Mouse (Mus musculus): ENCODE measurements at regions not wholly inside any gene's neighbourhood (a gene's known extent, or its start where the extent isn't known, plus 50 kb on each side); places are given as distances from the start of the nearest gene placed in this dataset.
A peak's percentile ranks its signal among the peaks of the same experiment; 100 is the strongest.
"Not testable (repeated sequence)": the region's sequence is repeated elsewhere in the genome, so short reads cannot be mapped to it uniquely, and the experiment has no call there.

DNA sequence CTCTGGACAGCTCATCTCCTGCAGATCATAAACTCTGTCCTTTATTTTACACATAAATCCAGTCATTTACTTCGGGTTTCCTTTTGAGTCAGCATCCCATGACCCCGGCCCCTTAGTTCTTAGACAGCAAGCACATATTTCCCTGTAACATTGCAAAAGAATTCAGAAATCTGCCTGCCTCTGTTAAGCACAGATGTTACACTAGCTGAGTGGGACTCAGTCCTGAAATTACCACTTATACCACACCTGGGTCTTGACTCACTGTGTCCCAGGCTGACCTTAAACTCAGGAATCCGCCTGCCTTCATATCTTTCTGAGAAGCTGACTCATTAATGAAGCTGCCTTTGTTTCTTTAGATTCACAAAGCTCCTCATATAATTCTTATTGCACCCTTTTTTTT is 139.9 kb downstream of the Sptssa start:
- Histone ChIP-seq H3K27ac (ENCODE audit: insufficient read depth, low read length) (no peak overlapping the region), H3K4me1 (ENCODE audit: control insufficient read depth, insufficient read depth, low read length) (no peaks in the 10 kb centered on the region), H3K27me3 (ENCODE audit: control insufficient read depth, insufficient read depth, low read length) (no peaks in the 10 kb centered on the region), H3K4me3 (replicated peaks; ENCODE audit: insufficient read depth, low read depth, low read length) (no peak overlapping the region)
- TF ChIP-seq POLR2A (IDR thresholded peaks at IDR 0.05; ENCODE audit: borderline replicate concordance, insufficient read depth, low read length) (no peak), CTCF (IDR thresholded peaks at IDR 0.05; ENCODE audit: borderline replicate concordance, insufficient read depth, low read depth, low read length) (no peak)
- DNase-seq: no peak
- 85% methylated on average over 3 of the region's 3 CpGs for WGBS

GRCm38 (mm10) chr12:54516039-54516438 is 140.3 kb downstream of the Sptssa start:
- DNase-seq; H3K27me3 ChIP-seq (ENCODE audit: control insufficient read depth, insufficient read depth, low read length); H3K27ac ChIP-seq (ENCODE audit: insufficient read depth, low read length); H3K4me1 ChIP-seq (ENCODE audit: control insufficient read depth, insufficient read depth, low read length); H3K4me3 ChIP-seq (replicated peaks; ENCODE audit: insufficient read depth, low read depth, low read length): not testable (repeated sequence)
- WGBS: 54% methylated on average over 4 of the region's 4 CpGs

DNA sequence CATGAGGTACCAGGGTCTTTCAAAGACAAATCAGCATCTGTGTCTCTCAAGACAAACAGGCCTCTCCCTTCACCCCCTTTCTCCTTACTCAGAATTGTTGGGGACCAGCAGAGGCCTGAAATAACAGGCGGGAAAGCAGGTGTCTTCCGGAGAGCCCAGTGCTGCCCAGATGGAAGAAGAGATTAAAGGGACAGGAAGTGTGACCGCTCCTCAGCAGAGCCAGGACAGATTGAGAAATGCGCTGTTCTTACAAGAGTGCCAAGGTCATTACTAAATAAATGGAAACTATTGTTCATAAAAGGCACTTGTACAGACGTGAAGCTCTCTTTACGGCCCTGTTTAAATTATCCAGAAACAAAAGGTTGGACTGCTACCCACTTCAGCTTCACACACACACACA is 146.5 kb downstream of the Sptssa start:
- peak in 1 of 2 experiments; percentile 8 for DNase-seq
- TF ChIP-seq POLR2A (IDR thresholded peaks at IDR 0.05; ENCODE audit: borderline replicate concordance, insufficient read depth, low read length) (no peak), CTCF (IDR thresholded peaks at IDR 0.05; ENCODE audit: borderline replicate concordance, insufficient read depth, low read depth, low read length) (no peak)
- Histone ChIP-seq H3K27ac (ENCODE audit: insufficient read depth, low read length) (no peak overlapping the region), H3K4me1 (ENCODE audit: control insufficient read depth, insufficient read depth, low read length) (no peaks in the 10 kb centered on the region), H3K27me3 (ENCODE audit: control insufficient read depth, insufficient read depth, low read length) (no peaks in the 10 kb centered on the region), H3K4me3 (replicated peaks; ENCODE audit: insufficient read depth, low read depth, low read length) (no peak overlapping the region)
- 36% methylated on average over 6 of the region's 6 CpGs for WGBS

- H3K4me1 ChIP-seq (ENCODE audit: control insufficient read depth, insufficient read depth, low read length): no peaks in the 10 kb centered on the region
- H3K27ac ChIP-seq (ENCODE audit: insufficient read depth, low read length): no peak overlapping the region
- TF ChIP-seq CTCF (IDR thresholded peaks at IDR 0.05; ENCODE audit: borderline replicate concordance, insufficient read depth, low read depth, low read length): no peak
- no peak for TF ChIP-seq POLR2A (IDR thresholded peaks at IDR 0.05; ENCODE audit: borderline replicate concordance, insufficient read depth, low read length)
- H3K27me3 ChIP-seq (ENCODE audit: control insufficient read depth, insufficient read depth, low read length): no peaks in the 10 kb centered on the region
- no peak overlapping the region for H3K4me3 ChIP-seq (replicated peaks; ENCODE audit: insufficient read depth, low read depth, low read length)
- DNase-seq: no peak
- 94% methylated on average over 7 of the region's 7 CpGs for WGBS
These were observed 153.6 kb downstream of the Sptssa start for GRCm38 (mm10) chr12:54502775-54503174.

DNA sequence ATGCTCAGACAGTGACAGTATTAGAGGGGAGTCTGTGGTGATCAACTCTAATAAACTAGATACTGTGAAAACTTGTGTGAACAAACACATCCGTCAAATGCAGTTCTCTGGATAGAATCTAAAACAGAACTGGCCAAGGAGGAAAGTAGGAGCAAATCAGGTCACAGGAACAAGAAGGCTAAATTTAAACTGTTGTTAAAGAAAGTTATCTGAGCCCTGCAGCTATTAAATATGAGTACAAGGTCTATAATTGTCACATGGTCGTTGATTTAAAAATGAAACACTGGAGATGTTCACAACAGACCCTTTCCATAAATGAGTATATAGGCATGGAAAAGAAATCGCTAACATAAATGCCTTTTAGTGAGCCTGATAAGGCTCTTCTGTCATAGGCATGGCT is 156.4 kb downstream of the Sptssa start:
- DNase-seq: no peak
- no peak for TF ChIP-seq CTCF (IDR thresholded peaks at IDR 0.05; ENCODE audit: borderline replicate concordance, insufficient read depth, low read depth, low read length)
- no peak overlapping the region for H3K4me3 ChIP-seq (replicated peaks; ENCODE audit: insufficient read depth, low read depth, low read length)

DNA sequence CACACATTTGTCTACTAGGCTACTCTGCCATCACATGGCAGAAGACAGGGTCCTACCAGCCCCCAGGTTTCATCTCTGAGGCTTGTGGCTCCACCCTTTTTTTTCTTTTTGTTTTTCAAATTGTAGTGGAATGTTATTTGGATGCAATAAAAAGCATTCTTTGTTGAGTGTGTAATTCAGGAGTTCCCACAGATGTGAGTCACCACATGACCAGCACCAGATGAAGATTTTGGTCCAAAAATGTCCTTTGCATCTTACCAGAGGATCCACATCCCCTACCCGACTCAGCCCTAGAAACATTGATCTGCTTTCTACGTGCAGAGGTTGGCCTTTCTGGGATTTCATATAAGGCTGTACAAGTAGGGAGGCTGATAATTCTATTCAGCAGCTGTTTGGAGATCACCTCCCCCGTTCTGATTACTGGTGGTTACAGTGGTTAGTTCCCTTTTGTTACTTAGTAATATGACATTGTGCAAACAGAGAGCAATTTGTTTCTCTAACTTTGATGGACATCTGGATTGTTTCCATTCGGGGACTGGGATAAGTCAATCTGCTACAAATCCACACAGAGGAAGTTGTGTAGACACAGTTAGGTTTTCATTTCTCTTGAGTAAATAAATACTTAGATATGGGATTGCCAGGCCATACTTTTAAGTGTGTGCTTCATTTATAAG is 160.5 kb downstream of the Sptssa start:
- Histone ChIP-seq H3K27ac (ENCODE audit: insufficient read depth, low read length) (no peak overlapping the region), H3K4me3 (replicated peaks; ENCODE audit: insufficient read depth, low read depth, low read length) (no peak overlapping the region), H3K27me3 (ENCODE audit: control insufficient read depth, insufficient read depth, low read length) (no peaks in the 10 kb centered on the region), H3K4me1 (ENCODE audit: control insufficient read depth, insufficient read depth, low read length) (no peaks in the 10 kb centered on the region)
- no peak for TF ChIP-seq CTCF (IDR thresholded peaks at IDR 0.05; ENCODE audit: borderline replicate concordance, insufficient read depth, low read depth, low read length)
- no peak for TF ChIP-seq POLR2A (IDR thresholded peaks at IDR 0.05; ENCODE audit: borderline replicate concordance, insufficient read depth, low read length)
- no peak for DNase-seq
- WGBS: 71% methylated on average over 4 of the region's 4 CpGs

More for the DNA sequence above, 156.4 kb downstream of the Sptssa start:
- Histone ChIP-seq H3K27ac (ENCODE audit: insufficient read depth, low read length) (no peak overlapping the region), H3K27me3 (ENCODE audit: control insufficient read depth, insufficient read depth, low read length) (no peaks in the 10 kb centered on the region), H3K4me1 (ENCODE audit: control insufficient read depth, insufficient read depth, low read length) (no peaks in the 10 kb centered on the region)
- 74% methylated on average over 3 of the region's 3 CpGs for WGBS

- TF ChIP-seq CTCF (IDR thresholded peaks at IDR 0.05; ENCODE audit: borderline replicate concordance, insufficient read depth, low read depth, low read length): no peak
- no peak for TF ChIP-seq POLR2A (IDR thresholded peaks at IDR 0.05; ENCODE audit: borderline replicate concordance, insufficient read depth, low read length)
- DNase-seq: no peak
- Histone ChIP-seq H3K4me3 (replicated peaks; ENCODE audit: insufficient read depth, low read depth, low read length) (no peak overlapping the region), H3K4me1 (ENCODE audit: control insufficient read depth, insufficient read depth, low read length) (no peaks in the 10 kb centered on the region), H3K27ac (ENCODE audit: insufficient read depth, low read length) (no peak overlapping the region), H3K27me3 (ENCODE audit: control insufficient read depth, insufficient read depth, low read length) (no peaks in the 10 kb centered on the region)
- WGBS: 89% methylated on average over 7 of the region's 7 CpGs
These were observed 161.5 kb downstream of the Sptssa start for GRCm38 (mm10) chr12:54494756-54495375.

DNA sequence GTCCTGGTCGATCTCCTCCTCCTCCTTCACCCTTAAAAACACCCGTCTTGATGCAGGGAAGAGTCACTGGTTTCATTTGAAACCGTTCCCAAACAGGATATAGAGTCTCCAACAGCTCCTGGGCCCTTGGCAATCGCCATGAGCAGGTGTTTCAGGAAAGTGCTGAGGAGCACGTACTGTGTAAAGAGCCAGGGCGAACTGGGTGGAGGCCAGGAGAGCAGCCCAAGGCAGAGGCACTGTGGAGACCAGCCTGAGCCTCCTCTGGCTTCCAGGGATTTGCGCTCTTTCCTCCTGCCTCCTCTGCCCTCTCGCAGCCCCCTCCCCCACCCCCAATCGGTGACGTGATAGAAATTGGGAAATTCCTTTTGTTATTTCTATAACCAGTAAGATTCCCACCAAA is 163.6 kb downstream of the Sptssa start:
- no peak for TF ChIP-seq CTCF (IDR thresholded peaks at IDR 0.05; ENCODE audit: borderline replicate concordance, insufficient read depth, low read depth, low read length)
- no peak for TF ChIP-seq POLR2A (IDR thresholded peaks at IDR 0.05; ENCODE audit: borderline replicate concordance, insufficient read depth, low read length)
- Histone ChIP-seq H3K4me3 (replicated peaks; ENCODE audit: insufficient read depth, low read depth, low read length) (no peak overlapping the region), H3K27ac (ENCODE audit: insufficient read depth, low read length) (no peak overlapping the region), H3K4me1 (ENCODE audit: control insufficient read depth, insufficient read depth, low read length) (no peaks in the 10 kb centered on the region), H3K27me3 (ENCODE audit: control insufficient read depth, insufficient read depth, low read length) (no peaks in the 10 kb centered on the region)
- 12% methylated on average over 10 of the region's 10 CpGs for WGBS
- peak; percentile 33 to 64 for DNase-seq

All from cerebellum, adult 2 months (tissue).